Mouse (Mus musculus): ENCODE measurements around the gene Atp5mpl. TPM values are rescaled to one million over a fixed set of nuclear protein-coding genes. Genes with fewer than 3 reads are reported as not detected.

Atp5mpl gene
- polyA plus RNA-seq, 1 experiment from 2014 or later, result 659 TPM

DNA sequence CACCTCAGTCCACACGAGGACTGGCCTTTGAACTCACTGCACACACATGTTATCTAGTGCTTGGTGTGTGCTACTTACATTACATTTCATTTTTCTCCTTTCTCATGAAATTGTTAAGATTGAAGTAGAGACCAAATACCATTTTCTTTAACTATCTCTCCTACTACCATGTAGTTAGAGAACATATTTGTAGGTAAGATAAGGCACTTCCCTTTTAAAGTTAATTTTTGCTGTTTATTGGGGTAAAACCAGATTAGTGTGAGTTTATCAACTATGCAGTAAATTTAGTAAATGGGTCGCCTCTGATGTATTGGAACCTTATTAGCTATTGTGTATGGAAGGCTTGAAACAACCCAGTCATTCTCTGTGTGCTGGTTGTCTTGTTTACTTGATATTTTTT, 16.4 kb upstream of the Atp5mpl start:
- 82% methylated on average over 2 of the region's 2 CpGs for WGBS
- Histone ChIP-seq H3K27ac (ENCODE audit: low read length) (no peak overlapping the region), H3K9ac (ENCODE audit: low read depth, low read length) (no peak overlapping the region)

DNA sequence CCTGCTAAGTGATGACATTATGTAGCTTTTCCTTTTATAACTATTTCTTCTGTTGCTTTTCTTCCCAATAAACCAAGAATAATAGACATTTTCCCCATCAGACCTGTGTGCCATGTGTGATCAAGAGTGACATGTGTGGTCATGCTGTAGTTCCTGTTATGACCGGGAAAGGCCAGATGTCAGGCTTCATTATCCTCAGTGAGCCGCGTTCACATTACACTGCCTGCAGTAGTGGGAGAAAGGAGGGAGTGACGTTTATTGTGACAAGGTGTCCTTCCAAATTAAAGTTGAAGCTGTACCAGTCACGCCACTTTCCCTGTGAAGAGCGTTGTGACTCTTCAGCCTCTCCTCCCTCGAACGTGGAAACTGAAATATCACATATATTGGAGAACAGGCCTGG, 15.1 kb upstream of the Atp5mpl start:
- Histone ChIP-seq H3K4me2 (ENCODE audit: low read length) (no peak overlapping the region), H3K9me3 (replicated peaks; ENCODE audit: control insufficient read depth, low read length, poor library complexity, severe bottlenecking) (no peaks in the 10 kb centered on the region), H3K27me3 (ENCODE audit: control insufficient read depth, insufficient read depth, low read depth, low read length) (no peaks in the 10 kb centered on the region), H3K27ac (ENCODE audit: low read length) (no peak overlapping the region), H3K4me1 (ENCODE audit: control insufficient read depth, insufficient read depth, low read length) (peaks cover 6% of the 10 kb centered on the region; the same call in 1 of the 2 replicates), H3K9ac (ENCODE audit: low read depth, low read length) (no peak overlapping the region), H3K4me3 (ENCODE audit: low read depth, low read length) (no peak overlapping the region), H3K36me3 (ENCODE audit: control insufficient read depth, insufficient read depth, low read length) (no peaks in the 10 kb centered on the region)
- ATAC-seq, result no peak
- WGBS, result 72% methylated on average over 8 of the region's 8 CpGs

More for the DNA sequence above, 16.4 kb upstream of the Atp5mpl start:
- H3K4me1 ChIP-seq (ENCODE audit: control insufficient read depth, insufficient read depth, low read length), result no peaks in the 10 kb centered on the region
- no peak for ATAC-seq
- no peaks in the 10 kb centered on the region for H3K36me3 ChIP-seq (ENCODE audit: control insufficient read depth, insufficient read depth, low read length)
- H3K4me3 ChIP-seq (ENCODE audit: low read depth, low read length), result no peak overlapping the region
- H3K27me3 ChIP-seq (ENCODE audit: control insufficient read depth, insufficient read depth, low read depth, low read length), result no peaks in the 10 kb centered on the region
- no peak overlapping the region for H3K4me2 ChIP-seq (ENCODE audit: low read length)
- H3K9me3 ChIP-seq (replicated peaks; ENCODE audit: control insufficient read depth, low read length, poor library complexity, severe bottlenecking), result no peaks in the 10 kb centered on the region

DNA sequence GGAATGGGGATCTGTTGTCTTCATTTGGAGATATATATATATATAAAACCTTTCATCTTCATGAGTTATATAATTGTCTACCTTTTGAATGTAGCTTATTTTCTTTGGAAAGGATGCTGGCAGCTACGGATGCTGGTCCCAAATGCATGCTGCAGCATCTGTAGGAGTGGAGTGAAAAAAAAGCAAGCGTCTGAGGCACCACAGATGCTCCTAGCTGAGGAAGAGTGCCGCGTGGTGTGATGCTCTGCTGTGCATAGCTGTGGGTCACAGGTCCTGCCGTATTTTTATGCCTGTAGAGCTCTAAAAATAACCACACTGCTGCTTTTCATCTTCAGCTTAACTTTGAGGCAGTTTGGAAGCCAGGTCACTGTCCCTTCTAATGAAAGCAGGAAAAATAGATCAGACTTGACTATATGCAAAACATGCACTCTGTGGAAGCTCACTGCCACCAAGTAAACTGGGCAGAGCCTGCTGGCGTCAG, 14.2 kb upstream of the Atp5mpl start, which contains the start of gene Rd3l:
Gene Rd3l, minus strand, starts transcription at position 431 of the 481 bp plus-strand sequence.
- peaks cover 8% of the 10 kb centered on the region; the same call in 1 of the 2 replicates for H3K4me1 ChIP-seq (ENCODE audit: control insufficient read depth, insufficient read depth, low read length)
- H3K27me3 ChIP-seq (ENCODE audit: control insufficient read depth, insufficient read depth, low read depth, low read length), result no peaks in the 10 kb centered on the region
- H3K4me2 ChIP-seq (ENCODE audit: low read length), result no peak within 1 kb of the TSS
- ATAC-seq, result no peak
- H3K9me3 ChIP-seq (replicated peaks; ENCODE audit: control insufficient read depth, low read length, poor library complexity, severe bottlenecking), result no peaks in the 10 kb centered on the region
- no peak within 1 kb of the TSS for H3K27ac ChIP-seq (ENCODE audit: low read length)
- H3K4me3 ChIP-seq (ENCODE audit: low read depth, low read length), result no peak within 1 kb of the TSS
- WGBS, result 69% methylated on average over 6 of the region's 6 CpGs
- no peak within 1 kb of the TSS for H3K9ac ChIP-seq (ENCODE audit: low read depth, low read length)
- no peaks in the 10 kb centered on the region for H3K36me3 ChIP-seq (ENCODE audit: control insufficient read depth, insufficient read depth, low read length)

DNA sequence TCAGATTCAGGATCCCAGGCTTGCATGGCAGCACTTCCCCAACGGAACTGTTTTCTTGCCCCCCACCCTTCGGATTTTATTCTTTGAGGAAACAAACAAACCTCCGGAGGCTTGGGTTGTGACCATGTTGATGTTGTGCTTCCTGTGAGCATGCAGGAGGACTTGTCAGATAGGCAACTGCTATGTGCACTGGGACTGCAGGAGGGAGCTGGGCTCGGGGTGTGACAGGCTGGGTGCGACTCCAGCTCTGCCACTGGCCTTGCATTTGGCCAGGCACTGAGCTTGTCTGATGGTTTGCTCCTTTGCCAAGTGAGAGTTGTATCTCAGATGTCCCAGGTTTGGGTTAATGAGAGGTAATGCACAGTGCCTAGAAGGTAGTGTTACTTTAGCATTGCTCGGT, 11.5 kb upstream of the Atp5mpl start:
- Histone ChIP-seq H3K4me3 (ENCODE audit: low read depth, low read length) (no peak overlapping the region), H3K9ac (ENCODE audit: low read depth, low read length) (no peak overlapping the region), H3K27me3 (ENCODE audit: control insufficient read depth, insufficient read depth, low read depth, low read length) (no peaks in the 10 kb centered on the region), H3K36me3 (ENCODE audit: control insufficient read depth, insufficient read depth, low read length) (no peaks in the 10 kb centered on the region), H3K4me2 (ENCODE audit: low read length) (no peak overlapping the region), H3K27ac (ENCODE audit: low read length) (no peak overlapping the region), H3K4me1 (ENCODE audit: control insufficient read depth, insufficient read depth, low read length) (peaks cover 8% of the 10 kb centered on the region; the same call in 1 of the 2 replicates), H3K9me3 (replicated peaks; ENCODE audit: control insufficient read depth, low read length, poor library complexity, severe bottlenecking) (no peaks in the 10 kb centered on the region)
- no peak for ATAC-seq
- WGBS, result 85% methylated on average over 6 of the region's 6 CpGs

DNA sequence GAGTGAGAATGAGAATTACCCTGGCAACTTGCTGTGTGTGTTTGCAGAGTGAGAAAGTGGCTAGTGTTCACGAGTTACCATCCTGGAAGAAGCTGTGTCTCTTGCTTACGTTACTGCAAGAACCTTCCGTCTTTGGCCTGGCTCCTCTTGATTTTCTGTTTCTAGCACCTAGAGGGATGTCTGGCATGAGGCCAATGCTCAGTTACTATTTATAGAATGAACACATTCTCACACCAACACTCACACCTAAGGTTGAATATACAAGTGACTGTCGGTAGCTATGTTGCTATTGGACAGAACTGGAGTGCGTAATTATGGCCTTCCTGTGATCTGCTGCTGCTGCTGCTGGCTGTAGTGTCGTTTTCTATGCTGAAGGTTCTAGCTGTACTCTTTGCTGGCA, 10.4 kb upstream of the Atp5mpl start:
- 58% methylated on average over 6 of the region's 6 CpGs for WGBS
- Histone ChIP-seq H3K36me3 (ENCODE audit: control insufficient read depth, insufficient read depth, low read length) (no peaks in the 10 kb centered on the region), H3K4me3 (ENCODE audit: low read depth, low read length) (no peak overlapping the region), H3K4me2 (ENCODE audit: low read length) (no peak overlapping the region), H3K9me3 (replicated peaks; ENCODE audit: control insufficient read depth, low read length, poor library complexity, severe bottlenecking) (no peaks in the 10 kb centered on the region), H3K4me1 (ENCODE audit: control insufficient read depth, insufficient read depth, low read length) (peaks cover 8% of the 10 kb centered on the region; the same call in 1 of the 2 replicates), H3K27me3 (ENCODE audit: control insufficient read depth, insufficient read depth, low read depth, low read length) (no peaks in the 10 kb centered on the region), H3K27ac (ENCODE audit: low read length) (no peak overlapping the region), H3K9ac (ENCODE audit: low read depth, low read length) (no peak overlapping the region)
- no peak for ATAC-seq

DNA sequence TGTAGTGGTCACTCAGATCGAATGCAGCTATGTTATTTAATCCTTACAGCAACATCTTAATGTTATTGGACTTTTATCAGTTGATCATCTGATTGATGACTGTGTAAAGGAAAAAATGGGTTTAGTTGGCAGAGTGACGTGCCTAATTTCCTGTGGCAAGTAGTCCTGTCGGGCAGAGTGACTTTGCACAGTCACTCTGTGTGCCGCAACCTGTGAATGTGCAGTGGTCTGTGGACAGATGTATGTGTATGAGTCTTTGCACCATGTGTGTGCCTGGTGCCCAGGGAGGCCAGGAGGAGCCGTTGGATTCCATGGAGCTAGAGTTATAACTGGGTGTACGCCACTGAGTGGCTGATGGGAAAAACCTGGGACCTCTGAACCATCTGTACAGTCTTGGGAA, 7.8 kb upstream of the Atp5mpl start:
- no peak overlapping the region for H3K9ac ChIP-seq (ENCODE audit: low read depth, low read length)
- H3K27me3 ChIP-seq (ENCODE audit: control insufficient read depth, insufficient read depth, low read depth, low read length), result no peaks in the 10 kb centered on the region; the same call in 1 of the 2 replicates
- H3K36me3 ChIP-seq (ENCODE audit: control insufficient read depth, insufficient read depth, low read length), result no peaks in the 10 kb centered on the region
- H3K9me3 ChIP-seq (replicated peaks; ENCODE audit: control insufficient read depth, low read length, poor library complexity, severe bottlenecking), result no peaks in the 10 kb centered on the region
- WGBS, result 85% methylated on average over 6 of the region's 6 CpGs
- H3K4me2 ChIP-seq (ENCODE audit: low read length), result no peak overlapping the region
- H3K4me1 ChIP-seq (ENCODE audit: control insufficient read depth, insufficient read depth, low read length), result peaks cover 8% of the 10 kb centered on the region; the same call in 1 of the 2 replicates
- no peak for ATAC-seq
- H3K27ac ChIP-seq (ENCODE audit: low read length), result no peak overlapping the region
- H3K4me3 ChIP-seq (ENCODE audit: low read depth, low read length), result no peak overlapping the region

DNA sequence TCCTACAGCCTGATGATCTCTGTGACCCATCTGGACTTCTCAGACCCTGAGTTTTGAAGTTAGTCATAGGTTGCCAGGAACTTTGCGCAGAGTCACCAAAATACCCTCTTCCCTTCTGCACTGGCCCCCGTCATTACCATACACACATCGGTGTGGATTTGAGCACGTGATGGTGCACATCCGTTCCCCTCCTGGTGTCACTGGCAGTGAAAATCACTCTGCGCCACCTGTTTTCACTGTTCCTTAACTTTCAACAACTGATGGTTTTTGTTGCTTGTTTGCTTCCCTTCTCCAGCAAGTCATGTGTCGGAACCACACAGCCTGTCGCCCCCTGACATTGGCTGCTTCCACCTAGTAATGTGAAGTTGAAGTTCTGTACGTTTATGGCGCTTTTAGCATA, 5.7 kb upstream of the Atp5mpl start:
- H3K27me3 ChIP-seq (ENCODE audit: control insufficient read depth, insufficient read depth, low read depth, low read length), result no peaks in the 10 kb centered on the region; the same call in 1 of the 2 replicates
- no peak overlapping the region for H3K4me3 ChIP-seq (ENCODE audit: low read depth, low read length)
- no peak for ATAC-seq
- H3K27ac ChIP-seq (ENCODE audit: low read length), result no peak overlapping the region
- H3K4me2 ChIP-seq (ENCODE audit: low read length), result no peak overlapping the region
- 95% methylated on average over 10 of the region's 10 CpGs for WGBS
- no peak overlapping the region for H3K9ac ChIP-seq (ENCODE audit: low read depth, low read length)
- peaks cover 8% of the 10 kb centered on the region; the same call in 1 of the 2 replicates for H3K4me1 ChIP-seq (ENCODE audit: control insufficient read depth, insufficient read depth, low read length)
- no peaks in the 10 kb centered on the region for H3K36me3 ChIP-seq (ENCODE audit: control insufficient read depth, insufficient read depth, low read length)
- no peaks in the 10 kb centered on the region for H3K9me3 ChIP-seq (replicated peaks; ENCODE audit: control insufficient read depth, low read length, poor library complexity, severe bottlenecking)

DNA sequence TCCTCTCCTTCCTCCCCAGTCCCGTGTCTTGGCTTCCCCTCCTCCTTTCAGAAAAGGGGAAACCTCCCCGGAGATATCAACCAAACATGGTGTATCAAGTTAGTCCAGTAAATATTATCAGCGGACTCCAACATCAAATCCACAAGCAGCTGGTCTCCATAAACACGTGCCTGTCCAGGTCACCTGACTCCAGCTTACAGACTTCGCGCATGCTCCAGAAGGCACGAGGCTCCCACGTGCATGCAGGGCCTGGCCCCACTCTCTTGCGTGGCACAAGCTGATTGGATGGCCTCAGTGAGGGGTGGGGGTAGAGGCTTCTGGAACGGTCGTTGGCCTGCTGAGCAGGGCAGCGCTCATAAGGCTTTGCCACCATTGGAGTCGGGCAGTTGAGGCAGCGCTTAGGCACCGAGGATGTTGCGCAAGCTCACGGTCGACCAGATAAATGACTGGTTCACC, 4.5 kb upstream of the Atp5mpl start, which contains the start of gene Tdrd9:
Gene Tdrd9, plus strand, starts transcription at position 329 of the 456 bp plus-strand sequence.
- Histone ChIP-seq H3K27me3 (ENCODE audit: control insufficient read depth, insufficient read depth, low read depth, low read length) (no peaks in the 10 kb centered on the region; the same call in 1 of the 2 replicates), H3K4me1 (ENCODE audit: control insufficient read depth, insufficient read depth, low read length) (peaks cover under 1% of the 10 kb centered on the region; the same call in 1 of the 2 replicates), H3K4me2 (ENCODE audit: low read length) (no peak within 1 kb of the TSS), H3K27ac (ENCODE audit: low read length) (no peak within 1 kb of the TSS), H3K9ac (ENCODE audit: low read depth, low read length) (no peak within 1 kb of the TSS), H3K4me3 (ENCODE audit: low read depth, low read length) (no peak within 1 kb of the TSS), H3K9me3 (replicated peaks; ENCODE audit: control insufficient read depth, low read length, poor library complexity, severe bottlenecking) (no peaks in the 10 kb centered on the region), H3K36me3 (ENCODE audit: control insufficient read depth, insufficient read depth, low read length) (no peaks in the 10 kb centered on the region)
- ATAC-seq, result no peak
- WGBS, result 86% methylated on average over 18 of the region's 18 CpGs

DNA sequence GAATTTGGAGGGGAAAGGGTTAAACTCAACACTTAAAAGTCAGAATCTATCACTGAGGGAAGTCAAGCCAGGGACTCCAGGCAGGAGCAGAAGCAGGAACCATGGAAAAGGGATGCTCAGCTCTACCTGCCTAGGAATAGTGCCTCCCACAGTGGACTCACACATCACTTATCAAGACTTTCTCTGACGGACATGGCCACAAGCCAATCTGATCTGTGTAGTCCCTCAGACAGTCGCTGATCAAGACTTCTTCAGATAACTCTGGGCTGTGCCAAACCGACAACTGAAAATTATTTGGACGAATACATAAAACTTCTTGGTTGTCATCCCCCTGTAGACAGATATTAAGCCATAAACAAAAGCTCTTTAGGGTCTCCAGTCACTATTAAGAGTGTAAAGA, 3.3 kb upstream of the Atp5mpl start:
- no peak overlapping the region for H3K4me3 ChIP-seq (ENCODE audit: low read depth, low read length)
- no peak for ATAC-seq
- H3K27ac ChIP-seq (ENCODE audit: low read length), result no peak overlapping the region
- no peaks in the 10 kb centered on the region; the same call in 1 of the 2 replicates for H3K27me3 ChIP-seq (ENCODE audit: control insufficient read depth, insufficient read depth, low read depth, low read length)
- peaks cover 12% of the 10 kb centered on the region for H3K4me1 ChIP-seq (ENCODE audit: control insufficient read depth, insufficient read depth, low read length)
- WGBS, result 84% methylated on average over 4 of the region's 4 CpGs
- no peaks in the 10 kb centered on the region for H3K36me3 ChIP-seq (ENCODE audit: control insufficient read depth, insufficient read depth, low read length)
- no peaks in the 10 kb centered on the region for H3K9me3 ChIP-seq (replicated peaks; ENCODE audit: control insufficient read depth, low read length, poor library complexity, severe bottlenecking)
- H3K9ac ChIP-seq (ENCODE audit: low read depth, low read length), result no peak overlapping the region
- H3K4me2 ChIP-seq (ENCODE audit: low read length), result no peak overlapping the region
